Mouse (Mus musculus) retina, embryonic 14.5 days (tissue): ENCODE results near the gene Nelfcd.

ENCODE experiments used
- DNase-seq: peaks from one replicate; pipeline ENCODE4 v3.0.0-alpha.2; 2015; ENCODE audit warnings: low spot score

Nelfcd gene

DNA sequence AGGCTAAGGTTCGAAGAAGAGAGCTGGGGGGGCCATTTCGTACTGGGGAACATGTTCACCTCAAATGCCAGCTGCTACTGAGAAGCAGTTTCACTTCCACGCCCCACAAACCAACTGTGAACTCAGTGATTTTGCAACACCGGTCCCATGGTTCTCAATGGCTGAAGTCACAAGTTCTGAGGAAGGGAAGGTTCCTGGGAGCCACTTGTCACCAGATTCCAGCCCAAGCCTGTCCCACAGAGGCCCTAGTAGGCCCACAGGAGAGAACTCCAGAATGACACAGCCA, 22.0 kb downstream of the Nelfcd start:
- DNase-seq: no peak

DNA sequence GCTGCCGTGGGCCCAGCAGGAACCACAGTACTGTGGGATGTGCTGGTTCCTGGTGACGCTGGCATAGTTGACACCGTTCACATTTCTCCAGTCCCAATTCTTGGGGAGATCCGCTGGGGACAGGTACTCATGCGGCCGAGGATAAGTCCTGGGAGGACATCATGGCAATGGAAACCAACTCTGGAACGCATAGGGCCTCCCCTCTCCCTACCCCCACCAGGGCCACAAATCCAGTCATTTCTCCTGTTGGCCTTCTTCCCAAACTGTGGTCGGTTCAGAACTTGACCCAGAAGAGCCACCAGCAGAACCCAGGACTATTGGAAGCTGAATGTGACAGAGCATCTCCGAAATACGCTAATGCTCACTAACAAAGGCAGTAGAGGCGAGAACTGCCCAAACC, 22.6 kb downstream of the Nelfcd start:
- no peak for DNase-seq

DNA sequence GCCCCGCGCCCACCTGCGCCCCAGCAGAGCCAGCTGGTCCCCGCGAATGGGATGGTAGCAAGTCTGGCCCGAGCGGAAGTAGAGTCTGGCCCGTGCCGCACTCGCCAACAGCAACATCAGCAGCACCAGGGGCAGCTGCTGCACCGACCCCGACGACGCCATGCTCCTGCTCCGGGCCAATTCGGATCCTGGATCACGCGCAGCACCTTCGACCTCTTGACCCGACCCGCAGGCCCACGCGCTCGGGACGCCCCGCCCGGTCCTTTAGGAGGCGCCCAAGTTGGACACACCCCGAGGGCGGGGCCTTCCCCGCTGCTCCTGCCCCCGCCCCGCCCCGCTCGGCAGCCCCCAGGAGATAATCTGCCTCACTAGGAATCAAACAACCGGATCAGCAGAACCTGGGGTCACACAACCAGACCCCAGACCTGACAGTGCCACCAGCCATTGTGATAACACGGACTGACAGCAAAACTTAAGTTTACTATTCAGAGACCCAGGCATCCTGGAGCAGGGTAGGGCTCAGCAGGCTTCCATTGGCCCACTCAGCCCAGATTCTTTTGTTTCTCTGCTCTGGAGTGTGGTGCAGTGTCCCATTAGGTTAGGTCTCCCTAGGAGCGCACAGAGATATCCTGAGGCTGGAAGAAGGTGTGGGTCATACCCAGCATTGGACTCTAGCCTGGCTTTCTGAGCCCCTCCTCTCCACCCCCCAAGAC, 23.3 kb downstream of the Nelfcd start, which contains the start of gene Ctsz:
Ctsz (minus strand) TSS at position 303 of the 713 bp plus-strand sequence.
- DNase-seq: peak; percentile 70

DNA sequence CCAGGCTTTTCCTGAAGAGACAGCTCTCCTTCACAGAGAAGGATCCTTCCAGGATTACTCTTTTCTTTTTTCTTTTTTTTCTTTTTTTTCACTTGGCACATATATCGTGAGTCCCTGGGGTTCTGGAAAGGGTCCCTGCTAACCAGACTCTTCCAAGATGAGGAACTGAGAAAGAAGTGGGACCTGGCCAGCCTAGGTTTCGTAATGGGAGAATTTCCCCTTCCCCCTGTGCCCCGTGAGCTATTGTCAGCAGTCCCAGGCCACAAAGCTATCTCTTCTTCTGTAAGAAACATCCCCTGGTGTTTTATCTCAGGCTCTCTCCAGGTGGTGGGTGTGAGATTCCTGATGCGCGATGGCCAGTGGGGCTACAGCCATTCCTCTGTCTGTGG, 23.8 kb downstream of the Nelfcd start:
- DNase-seq: no peak

DNA sequence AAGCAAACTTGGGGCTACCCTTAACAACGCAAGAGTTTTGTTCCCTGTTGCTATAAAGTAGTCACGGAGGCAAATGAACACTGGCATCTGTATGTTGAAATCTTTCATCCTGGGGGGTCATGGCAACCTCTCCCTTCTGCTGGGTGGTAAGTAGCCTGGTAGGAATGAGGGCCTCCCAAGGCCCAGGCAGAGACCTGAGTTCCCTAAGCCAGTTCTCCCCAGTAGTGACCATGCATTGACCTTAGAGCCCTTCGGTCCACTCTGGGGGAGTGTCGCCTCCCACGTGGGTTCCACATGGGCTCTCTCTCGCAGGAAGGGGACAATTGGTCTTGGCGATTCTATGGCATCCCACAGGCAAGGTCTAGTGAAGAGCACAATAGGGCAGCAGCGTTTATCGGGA, 24.4 kb downstream of the Nelfcd start:
- DNase-seq: no peak

DNA sequence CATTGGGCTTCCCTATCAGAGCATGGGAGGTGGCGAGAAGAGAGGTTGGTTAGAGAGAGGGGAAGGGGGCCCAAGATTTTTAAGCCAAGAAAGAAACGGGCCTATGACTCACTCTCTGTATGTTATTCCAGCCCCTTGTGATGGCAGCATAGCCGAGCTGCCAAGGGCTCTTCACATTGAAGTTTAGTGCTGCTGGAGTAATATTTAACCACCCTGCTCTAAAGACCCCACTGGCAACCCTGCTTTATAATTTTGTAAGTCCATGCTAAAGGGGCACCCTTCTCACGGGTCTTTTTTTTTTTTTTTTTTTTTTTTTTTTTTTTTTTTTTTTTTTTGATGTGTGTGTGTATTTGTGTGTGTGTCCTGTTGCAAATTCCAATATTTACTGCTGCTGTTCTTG, 26.3 kb downstream of the Nelfcd start:
- no peak for DNase-seq

DNA sequence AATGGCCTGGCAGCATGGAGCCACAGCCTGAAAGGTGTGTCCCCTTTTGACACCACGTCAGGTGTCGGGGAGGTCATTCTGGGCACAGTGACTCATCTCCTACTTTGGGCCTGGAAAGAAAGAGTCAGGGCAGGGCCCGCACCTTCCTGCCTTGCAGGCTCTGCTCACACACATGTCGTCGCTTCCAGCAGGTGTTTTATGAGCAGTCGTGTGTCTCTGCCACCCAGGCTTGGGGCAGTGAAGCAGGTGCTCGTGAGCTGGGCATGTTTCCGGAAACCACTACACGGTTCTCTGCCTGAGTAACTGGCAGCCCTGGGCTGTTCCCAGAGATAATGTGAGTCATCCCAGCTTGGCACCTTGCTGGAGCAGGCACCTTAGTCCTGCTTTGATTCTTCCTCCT, 26.9 kb downstream of the Nelfcd start:
- DNase-seq: no peak

DNA sequence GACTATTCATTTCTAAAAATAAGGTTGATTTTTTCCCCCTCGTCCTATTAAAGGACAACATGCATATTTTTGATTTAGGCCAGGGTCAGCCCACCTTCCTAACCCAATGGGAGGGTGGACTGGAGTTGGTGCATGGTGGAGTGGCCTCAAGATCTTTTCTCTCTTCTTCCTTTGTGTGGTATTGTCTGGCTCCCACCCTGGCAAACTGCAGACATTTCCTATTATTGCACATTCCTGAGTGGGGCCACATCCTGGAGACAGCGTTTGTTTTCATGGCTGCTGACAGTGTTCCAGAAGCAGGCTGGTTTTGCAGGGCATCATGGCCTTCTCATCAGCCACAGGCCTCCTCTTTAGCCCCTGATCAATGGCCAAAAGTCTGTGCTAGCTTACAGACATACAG, 27.4 kb downstream of the Nelfcd start:
- DNase-seq: no peak

DNA sequence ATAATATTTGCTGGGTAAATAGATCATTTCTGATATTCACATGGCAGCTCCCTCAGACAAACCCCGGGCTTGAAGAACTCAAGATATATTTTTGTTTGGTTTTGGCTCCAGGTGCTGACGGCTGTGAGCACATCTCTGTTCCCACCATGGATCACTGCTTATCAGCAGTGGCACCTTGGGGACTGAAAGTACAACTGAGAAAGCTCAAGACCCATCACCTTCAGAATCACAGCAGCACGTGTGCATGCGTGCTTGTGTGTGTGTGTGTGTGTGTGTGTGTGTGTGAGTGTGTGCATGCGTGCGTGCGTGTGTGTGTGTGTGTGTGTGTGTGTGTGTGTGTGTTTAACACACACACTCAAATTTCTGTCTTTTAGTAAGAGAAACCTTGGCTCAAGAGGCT, 28.8 kb downstream of the Nelfcd start:
- no peak for DNase-seq

DNA sequence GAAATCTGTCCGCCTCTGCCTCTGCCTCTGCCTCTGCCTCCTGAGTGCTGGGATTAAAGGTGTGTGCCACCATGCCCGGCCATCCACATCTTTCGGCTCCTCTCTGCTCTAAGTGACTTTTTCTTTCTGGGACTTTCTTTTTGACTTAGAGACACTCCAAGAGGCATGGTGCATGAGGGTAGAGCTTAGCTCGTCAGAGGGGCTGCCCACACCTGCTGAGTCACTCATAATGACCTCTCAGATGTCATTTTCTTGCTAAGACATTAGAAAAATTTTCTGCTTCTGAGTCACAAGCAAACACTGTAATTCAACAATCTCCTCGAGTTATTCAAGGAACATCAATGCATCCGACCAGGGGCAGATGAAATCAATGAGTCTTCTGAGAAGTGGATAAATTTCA, 29.4 kb downstream of the Nelfcd start:
- no peak for DNase-seq

DNA sequence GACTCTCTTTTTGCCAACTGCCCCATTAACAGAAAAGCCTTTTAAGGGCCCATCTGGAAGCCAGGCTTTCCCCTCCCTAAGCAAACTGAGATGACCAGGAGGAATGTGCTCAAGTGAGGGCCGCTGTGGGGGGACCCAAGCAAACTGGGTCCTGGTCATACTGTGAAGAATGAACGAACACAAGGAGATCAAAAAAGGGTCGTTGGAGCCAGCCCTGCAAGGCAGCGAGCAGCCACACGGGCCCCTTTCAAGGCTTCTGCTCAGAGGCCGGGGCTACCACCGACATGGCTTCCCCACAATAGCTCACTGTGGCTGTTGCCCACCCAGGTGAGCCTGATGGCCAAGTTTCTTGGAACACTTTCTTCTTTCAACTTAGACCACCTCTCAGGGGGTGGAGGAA, 30.9 kb downstream of the Nelfcd start:
- DNase-seq: no peak

DNA sequence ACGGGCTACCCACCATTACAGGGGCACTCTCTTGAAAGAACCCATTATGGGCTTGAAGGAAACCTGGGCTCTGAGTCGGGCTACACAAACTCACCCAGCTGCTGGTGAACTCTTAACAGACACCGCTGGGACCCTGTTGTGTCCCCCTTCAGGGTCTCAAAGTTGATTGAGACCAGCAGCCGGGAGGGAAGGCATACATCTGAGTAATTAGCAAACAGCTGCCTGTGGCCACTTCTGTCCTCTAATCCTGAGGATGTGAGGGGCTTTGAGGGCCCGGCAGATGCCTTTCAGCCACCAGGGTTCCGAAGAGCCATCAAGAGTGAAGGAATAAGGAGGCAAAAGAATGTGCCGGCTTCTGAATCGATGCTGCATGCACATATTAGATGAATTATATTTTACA, 31.3 kb downstream of the Nelfcd start:
- no peak for DNase-seq

DNA sequence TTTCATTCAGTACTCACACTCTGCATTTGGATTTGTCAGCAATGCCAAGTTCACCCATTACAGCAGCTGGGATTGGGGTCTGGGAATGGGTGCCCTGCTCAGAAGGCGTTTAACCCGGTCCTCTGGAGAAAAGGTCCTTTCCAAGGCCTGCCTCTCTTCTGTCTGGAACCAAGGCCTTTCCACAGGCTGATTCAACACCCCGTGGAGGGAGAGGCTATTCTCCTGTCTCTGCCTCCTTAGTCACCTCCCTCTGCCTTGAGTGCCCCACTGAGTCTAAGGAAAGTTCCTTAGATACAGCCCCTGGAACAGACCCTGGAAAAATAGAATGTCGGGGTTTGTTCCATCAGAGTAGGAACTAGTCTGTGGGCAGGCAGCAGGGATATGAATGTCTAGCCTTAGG, 32.8 kb downstream of the Nelfcd start:
- DNase-seq: no peak

DNA sequence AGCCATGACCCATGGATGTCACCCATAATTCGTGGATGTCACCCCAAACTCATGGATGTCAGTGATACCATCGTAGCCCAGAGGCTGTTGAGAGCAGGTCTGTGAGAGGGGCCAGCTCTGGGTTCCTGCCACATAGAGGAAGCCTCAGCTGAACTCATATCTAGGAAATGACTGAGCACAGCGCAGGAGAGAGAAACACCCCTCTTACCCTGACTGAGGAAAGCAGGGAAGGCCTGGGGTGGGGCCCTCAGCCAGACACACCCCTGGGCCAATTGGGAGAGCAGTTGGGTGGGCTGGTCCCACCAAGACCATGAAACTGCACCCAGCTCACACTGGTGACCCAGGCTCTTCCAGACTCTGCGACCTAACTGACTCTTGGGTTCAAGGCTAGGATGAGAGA, 34.7 kb downstream of the Nelfcd start, which contains the start of gene Tubb1:
Tubb1 (plus strand) TSS at position 343 of the 400 bp plus-strand sequence.
- no peak for DNase-seq

DNA sequence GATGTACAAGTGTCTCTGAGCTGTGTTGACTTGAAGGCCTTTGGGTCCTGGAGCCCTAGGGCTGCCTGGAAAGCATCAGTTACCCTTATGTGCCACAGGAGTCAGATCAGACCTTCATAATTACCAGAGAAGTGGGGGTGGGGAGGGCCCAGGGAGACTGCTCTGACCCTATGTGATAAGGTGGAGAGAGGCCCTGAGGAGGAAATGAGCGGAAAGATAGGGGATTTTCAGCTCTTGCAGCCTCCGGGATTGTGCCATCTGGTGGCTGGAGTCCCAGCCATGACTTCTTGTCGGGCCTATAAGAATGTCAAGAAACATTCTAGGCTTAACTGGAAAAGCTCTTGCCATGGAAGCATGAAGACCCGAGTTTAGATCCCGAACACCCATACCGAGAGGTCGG, 38.1 kb downstream of the Nelfcd start:
- DNase-seq: no peak

DNA sequence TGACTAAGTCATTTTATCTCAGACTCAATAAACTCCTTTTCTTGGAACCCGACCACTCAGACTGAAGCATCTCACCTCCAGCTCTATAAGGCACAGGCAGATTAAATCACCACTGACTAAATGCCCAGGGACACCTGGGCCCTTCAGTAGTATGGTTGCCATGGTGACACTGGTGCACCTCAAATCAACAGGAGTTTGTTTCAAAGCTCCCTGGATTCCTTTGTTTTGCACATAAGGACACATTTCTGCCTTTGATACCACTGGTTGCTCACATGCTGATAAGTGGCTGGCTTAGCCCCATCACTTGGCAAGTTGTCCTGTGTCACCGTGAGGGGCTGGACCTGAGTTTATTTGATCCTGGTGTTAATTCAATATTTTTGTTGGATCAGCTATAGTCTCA, 43.8 kb downstream of the Nelfcd start:
- no peak for DNase-seq

DNA sequence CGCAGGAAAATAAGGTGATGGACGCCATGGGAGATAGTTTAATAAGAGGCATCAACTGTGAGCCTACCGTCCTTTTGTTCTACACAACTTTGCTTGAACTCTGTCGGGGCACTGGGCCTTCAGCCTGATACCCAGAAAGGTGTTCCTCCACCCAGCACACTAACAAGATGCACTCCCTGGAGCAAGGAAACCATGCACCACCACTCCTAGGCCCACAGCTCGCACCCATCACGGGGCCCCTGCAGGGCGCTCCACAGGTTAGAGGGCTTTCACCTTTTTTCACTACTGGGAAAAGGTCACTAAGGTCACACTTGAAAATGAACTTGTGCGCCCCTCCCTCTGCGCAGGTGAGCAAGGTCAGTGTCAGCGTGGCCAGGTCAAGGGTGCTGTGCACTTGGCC, 47.8 kb downstream of the Nelfcd start:
- DNase-seq: no peak

DNA sequence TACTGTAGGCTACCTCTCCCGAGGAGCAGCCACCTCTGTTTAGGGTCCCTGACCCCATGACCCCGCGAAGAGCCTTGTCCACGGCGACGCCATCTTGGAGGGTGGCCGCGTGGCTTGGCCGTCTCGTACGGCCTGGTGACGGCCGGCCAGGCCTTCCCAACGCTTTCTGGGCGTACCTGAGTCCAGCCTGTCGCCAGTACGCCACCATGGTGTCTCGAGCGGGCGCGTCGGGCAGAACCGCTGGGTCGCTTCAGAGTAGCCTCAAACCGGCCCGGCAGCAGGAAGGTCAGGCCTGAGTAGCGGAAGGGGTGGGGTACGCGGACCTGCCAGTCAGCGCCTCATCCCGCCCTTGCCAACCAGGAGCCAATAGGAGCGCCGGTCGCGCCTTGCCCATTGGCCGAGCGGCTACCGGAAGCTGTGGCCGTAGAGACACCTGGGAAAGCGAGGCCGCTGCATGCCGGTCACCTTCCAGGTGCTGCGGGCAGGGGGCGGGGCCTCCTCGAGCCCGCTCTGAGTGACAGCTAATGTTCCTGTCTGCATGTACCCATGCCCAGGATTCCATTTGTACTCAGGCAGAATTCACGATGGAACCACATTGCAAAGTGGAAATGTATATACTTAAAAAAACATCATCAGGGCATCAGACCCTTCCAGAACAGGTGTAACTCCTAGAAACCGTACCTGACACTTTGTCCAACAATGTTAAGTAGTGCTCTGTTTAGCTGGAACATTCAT, 48.4 kb downstream of the Nelfcd start, which contains the start of gene Atp5e:
Atp5e (minus strand) TSS at position 317 of the 735 bp plus-strand sequence.
- DNase-seq: peak; percentile 94

DNA sequence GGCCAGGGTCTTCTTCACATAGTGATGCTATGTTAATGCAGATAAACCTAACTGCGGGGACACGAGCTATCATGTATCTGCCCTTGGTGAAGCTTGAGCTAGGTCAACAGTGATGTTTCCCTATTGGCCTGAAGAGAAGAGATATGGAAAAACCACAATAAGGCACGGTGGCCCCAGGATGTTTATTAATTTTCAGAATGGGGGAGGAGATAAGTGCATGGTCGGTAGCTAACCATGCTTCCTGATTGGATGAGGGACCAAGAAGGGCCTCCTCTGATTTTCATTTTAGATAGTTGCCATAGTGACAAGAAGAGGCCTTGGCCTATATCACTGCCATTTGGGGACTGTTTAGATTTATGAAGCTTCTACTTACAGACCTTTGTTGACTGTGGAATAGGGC, 54.7 kb downstream of the Nelfcd start:
- DNase-seq: no peak

DNA sequence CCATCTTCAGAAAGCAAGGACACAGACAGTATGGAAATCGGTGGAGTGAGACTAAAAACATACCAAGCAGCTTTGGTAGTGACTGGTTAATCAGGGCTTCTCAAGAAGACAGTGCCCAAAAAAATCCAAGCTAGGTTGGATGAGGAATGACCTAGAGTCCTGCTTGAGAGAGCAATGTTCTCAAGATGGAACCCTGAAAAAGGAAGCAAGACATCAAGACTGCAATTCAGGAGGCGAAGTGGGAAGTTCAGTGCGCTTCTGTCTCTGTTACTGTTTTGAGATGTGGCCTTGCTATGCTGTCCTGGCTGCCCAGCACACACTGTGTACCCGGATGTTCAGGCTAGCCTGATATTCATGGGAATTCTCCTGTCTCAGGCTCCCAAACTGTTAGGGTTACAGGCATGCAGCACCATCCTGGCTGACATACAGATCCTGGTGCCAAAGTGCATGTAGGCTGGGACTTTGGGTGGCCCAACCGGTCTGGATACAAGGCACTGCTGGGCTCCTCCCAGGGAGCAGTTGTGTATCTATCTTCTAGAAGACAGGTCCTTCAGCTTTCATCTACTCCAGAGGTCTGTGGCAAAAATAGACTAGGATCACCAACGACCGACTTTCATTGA, 55.3 kb downstream of the Nelfcd start:
- no peak for DNase-seq

DNA sequence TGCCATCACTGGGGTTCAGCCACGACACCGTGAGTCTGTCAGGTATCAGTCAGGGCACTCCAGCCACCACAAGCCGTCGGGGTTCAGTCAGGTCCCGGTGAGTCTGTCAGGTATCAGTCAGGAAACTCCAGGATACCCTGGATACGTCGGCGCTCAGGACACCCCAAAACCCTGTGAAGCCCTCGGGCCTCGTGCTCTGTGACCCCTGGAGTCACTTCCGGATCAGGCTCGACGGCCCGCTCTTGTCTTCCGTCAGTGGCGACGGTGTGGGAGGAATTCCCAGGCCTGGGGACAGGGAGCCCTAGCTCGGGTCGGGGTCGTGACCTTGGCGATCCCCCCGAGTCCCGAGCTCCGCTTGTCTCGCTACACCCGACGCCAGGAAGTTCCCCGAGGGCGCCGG, 56.8 kb downstream of the Nelfcd start:
- DNase-seq: no peak

DNA sequence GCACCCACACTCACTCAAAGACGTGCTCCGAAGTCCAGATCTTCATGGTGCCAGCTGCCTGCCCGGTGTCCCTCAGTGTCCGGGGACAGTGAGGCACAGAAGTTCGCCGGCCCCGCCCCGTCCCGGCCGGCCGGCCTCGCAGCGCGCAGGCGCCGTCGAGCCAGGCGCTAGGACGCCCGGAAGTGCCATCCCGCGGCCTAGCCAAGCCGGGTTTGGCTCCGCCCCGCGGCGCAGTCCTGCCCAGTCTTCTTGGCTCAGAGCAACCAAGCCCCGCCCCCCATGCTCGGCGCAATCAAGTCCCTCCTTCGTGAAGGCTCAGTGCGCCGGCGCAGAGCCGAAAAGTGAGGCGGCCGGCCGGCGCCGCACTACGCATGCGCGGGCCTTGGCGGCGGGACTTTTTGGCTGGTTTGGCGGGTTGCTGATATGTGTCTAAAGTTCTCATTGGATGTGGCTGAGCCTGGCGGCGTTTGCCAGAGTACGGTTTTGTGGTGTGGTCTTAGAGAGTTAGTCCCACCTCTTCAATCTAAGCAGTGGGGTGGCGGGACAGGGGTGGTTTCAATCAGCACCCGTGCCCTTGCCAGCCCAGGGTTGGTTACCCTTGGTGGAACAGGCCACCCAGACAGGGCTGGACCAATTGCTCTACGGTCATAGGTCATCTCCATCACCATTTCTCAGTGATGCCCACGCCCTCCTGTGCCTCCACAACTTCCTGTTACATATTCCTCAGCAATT, 57.4 kb downstream of the Nelfcd start, which contains the start of gene Prelid3b:
Prelid3b (minus strand) TSS at position 264 of the 732 bp plus-strand sequence.
- DNase-seq: peak; percentile 100

DNA sequence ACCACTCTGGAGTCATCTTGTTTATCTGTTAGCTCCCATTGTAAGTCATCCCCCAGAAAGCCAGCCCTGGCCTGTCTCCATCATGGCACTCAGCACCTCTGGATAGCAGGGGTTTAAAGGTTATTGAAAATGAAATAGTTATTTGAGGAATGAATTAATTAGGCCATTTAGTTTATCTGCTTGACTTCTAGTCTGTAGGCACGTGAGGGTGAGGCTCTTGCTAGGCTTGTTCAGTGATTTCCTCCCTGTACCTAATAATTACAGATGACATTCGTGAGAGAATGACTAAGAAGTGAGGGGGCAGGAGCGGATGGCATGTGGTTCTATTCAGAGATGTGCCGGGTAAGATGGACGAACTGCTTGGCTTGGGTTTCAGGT, 57.9 kb downstream of the Nelfcd start:
- no peak for DNase-seq
